Mouse (Mus musculus) bone marrow macrophage, adult 2 months (primary cell): ENCODE data around the gene Lsm4.

Experiments used
- CTCF ChIP-seq: IDR thresholded peaks from 2 replicates; pipeline ENCODE4 v1.5.1; 2012; ENCODE audit warnings: low read depth, mild to moderate bottlenecking, low read length, moderate library complexity
- POLR2A ChIP-seq: IDR thresholded peaks from 2 replicates; pipeline ENCODE4 v1.6.1; 2012; ENCODE audit warnings: mild to moderate bottlenecking, low read depth, low read length, borderline replicate concordance

DNA sequence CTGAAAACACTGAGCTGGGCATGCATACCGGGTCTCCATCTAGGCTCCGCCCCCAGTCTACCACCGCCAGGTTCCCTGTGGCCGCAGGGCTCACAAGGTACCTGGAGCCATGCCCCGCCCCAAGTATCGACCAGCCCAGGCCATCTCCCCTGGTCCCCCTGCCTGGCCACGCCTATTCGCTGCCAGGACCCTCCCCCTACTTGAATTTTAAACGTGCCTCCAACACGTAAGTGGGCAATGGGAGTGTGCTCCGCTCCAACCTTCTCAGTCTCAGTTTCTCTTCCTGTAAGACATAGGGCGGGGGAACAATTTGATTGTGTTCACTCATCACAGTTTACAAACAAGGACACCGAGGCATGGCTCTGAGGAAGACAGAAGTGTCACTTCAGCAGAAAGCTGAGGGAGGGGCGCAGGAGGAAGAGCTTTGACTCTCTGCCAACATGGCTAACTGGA lies 12.7 kb upstream of the Lsm4 start, which contains the start of gene Pgpep1:
- TF ChIP-seq CTCF: no peak
- no peak for TF ChIP-seq POLR2A
